Mouse (Mus musculus) ES-E14 (cell line): ENCODE results near the gene F5. TPM values are rescaled to one million over a fixed set of nuclear protein-coding genes. Genes with fewer than 3 reads are reported as not detected.

Source experiments
- DNase-seq: peaks from one replicate; pipeline ENCODE4 v3.0.0-alpha.2; 2013; ENCODE audit warnings: low read depth, low spot score
- H3K27ac ChIP-seq: 2 replicates; pipeline ENCODE4 v1.5.1; 2012; ENCODE audit warnings: low read depth, mild to moderate bottlenecking, low read length, moderate library complexity, mixed read lengths; ENCODE audit not compliant: poor library complexity, insufficient read depth, severe bottlenecking
- H3K36me3 ChIP-seq: 2 replicates; pipeline ENCODE4 v1.6.1; 2012; ENCODE audit warnings: mild to moderate bottlenecking, low read length, moderate library complexity, mixed read lengths; ENCODE audit not compliant: control insufficient read depth, poor library complexity, insufficient read depth, severe bottlenecking
- H3K4me1 ChIP-seq, 2 experiments: fragments of 150-350 bp in 1 of 2; sonication (generic) in 1 of 2; 2 replicates each; pipeline ENCODE4 v1.6.1; 2012; ENCODE audit warnings: low read length in 2 of 2, mild to moderate bottlenecking in 1 of 2, mixed read lengths in 1 of 2; ENCODE audit not compliant: control insufficient read depth in 2 of 2, insufficient read depth in 2 of 2, poor library complexity in 1 of 2
- H3K4me3 ChIP-seq, 2 experiments: fragments of 150-350 bp in 1 of 2; sonication (generic) in 1 of 2; 2 replicates each; pipeline ENCODE4 v1.5.1; 2012; ENCODE audit warnings: low read length in 2 of 2, low read depth in 1 of 2, mild to moderate bottlenecking in 1 of 2, mixed read lengths in 1 of 2; ENCODE audit not compliant: insufficient read depth in 1 of 2, poor library complexity in 1 of 2, severe bottlenecking in 1 of 2
- H3K9ac ChIP-seq: 2 replicates; pipeline ENCODE4 v1.6.1; 2012; ENCODE audit warnings: low read depth, mild to moderate bottlenecking, low read length, mixed read lengths; ENCODE audit not compliant: poor library complexity, insufficient read depth, severe bottlenecking
- H3K9me3 ChIP-seq: fragments of 150-350 bp; sonication (generic); 2 replicates; pipeline ENCODE4 v1.6.1; 2012; ENCODE audit warnings: low read depth, mild to moderate bottlenecking, low read length; ENCODE audit not compliant: control insufficient read depth, insufficient read depth
- CHD2 ChIP-seq: IDR thresholded peaks from 2 replicates; pipeline ENCODE4 v1.6.1; 2014; ENCODE audit warnings: mild to moderate bottlenecking, low read depth, low read length, inconsistent platforms
- HCFC1 ChIP-seq: IDR thresholded peaks from 2 replicates; pipeline ENCODE4 v1.6.1; 2012; ENCODE audit warnings: low read length, inconsistent platforms, borderline replicate concordance; ENCODE audit not compliant: insufficient read depth
- MAFK ChIP-seq: IDR thresholded peaks from 2 replicates; pipeline ENCODE4 v1.6.1; 2014; ENCODE audit warnings: mild to moderate bottlenecking, low read depth, low read length, inconsistent platforms; ENCODE audit not compliant: insufficient read depth
- ZC3H11A ChIP-seq: IDR thresholded peaks from 2 replicates; pipeline ENCODE4 v1.6.1; 2012; ENCODE audit warnings: low read depth, mild to moderate bottlenecking, inconsistent platforms, low read length, borderline replicate concordance
- ZNF384 ChIP-seq: IDR thresholded peaks from 2 replicates; pipeline ENCODE4 v1.6.1; 2012; ENCODE audit warnings: low read depth, low read length, inconsistent platforms
- in situ Hi-C, 2 experiments: fragments of 600-800 bp; cut with MboI; formaldehyde crosslinking; loops; one replicate each; pipeline ENCODE4 v1.15.1; 2025; ENCODE audit warnings: low sequenced_read_pairs in 2 of 2, inconsistent platforms in 1 of 2; ENCODE audit not compliant: unreplicated experiment in 2 of 2
- total RNA-seq: library from RNA; depleted of rRNA; stranded (reverse); fragments of 300-350 nt; gene quantifications from 2 replicates; pipeline ENCODE4 v1.2.3, GENCODE M21; 2012

Gene F5
- total RNA-seq, 1 experiment = 0.76 TPM

- Histone ChIP-seq H3K4me1 (no peaks in the 10 kb centered on the region), H3K27ac (no peak overlapping the region), H3K9ac (no peak overlapping the region), H3K4me3 (no peak overlapping the region), H3K9me3 (no peaks in the 10 kb centered on the region), H3K36me3 (no peaks in the 10 kb centered on the region)
- TF ChIP-seq CHD2 = no peak
- no peak for TF ChIP-seq ZC3H11A
- TF ChIP-seq HCFC1 = no peak
- TF ChIP-seq ZNF384 = no peak
- TF ChIP-seq MAFK = no peak
- in situ Hi-C loops = no loop called here
- no peak for DNase-seq
These were observed 81.8 kb downstream of the F5 start for GRCm38 (mm10) chr1:164233447-164233846.

- Histone ChIP-seq H3K9me3 (no peaks in the 10 kb centered on the region), H3K9ac (no peak overlapping the region), H3K4me1 (no peaks in the 10 kb centered on the region), H3K27ac (no peak overlapping the region), H3K4me3 (no peak overlapping the region), H3K36me3 (no peaks in the 10 kb centered on the region)
- no peak for TF ChIP-seq ZNF384
- TF ChIP-seq MAFK = no peak
- no peak for TF ChIP-seq CHD2
- no peak for TF ChIP-seq ZC3H11A
- TF ChIP-seq HCFC1 = no peak
- in situ Hi-C loops = no loop called here
- no peak for DNase-seq
These were observed 83.4 kb downstream of the F5 start for GRCm38 (mm10) chr1:164235078-164235477.

GRCm38 (mm10) chr1:164236078-164236477, 84.4 kb downstream of the F5 start:
- Histone ChIP-seq H3K36me3 (no peaks in the 10 kb centered on the region), H3K9me3 (no peaks in the 10 kb centered on the region), H3K9ac (no peak overlapping the region), H3K4me3 (no peak overlapping the region), H3K27ac (no peak overlapping the region), H3K4me1 (no peaks in the 10 kb centered on the region)
- DNase-seq = no peak
- in situ Hi-C loops = no loop called here
- TF ChIP-seq HCFC1 = no peak
- TF ChIP-seq ZC3H11A = no peak
- TF ChIP-seq ZNF384 = no peak
- TF ChIP-seq CHD2 = no peak
- TF ChIP-seq MAFK = no peak

- Histone ChIP-seq H3K4me3 (no peak overlapping the region), H3K9me3 (no peaks in the 10 kb centered on the region), H3K4me1 (no peaks in the 10 kb centered on the region), H3K9ac (no peak overlapping the region), H3K27ac (no peak overlapping the region), H3K36me3 (no peaks in the 10 kb centered on the region)
- TF ChIP-seq ZNF384 = no peak
- TF ChIP-seq CHD2 = no peak
- TF ChIP-seq MAFK = peak; percentile 97
- in situ Hi-C loops = no loop called here
- DNase-seq = no peak
These were observed 89.9 kb downstream of the F5 start for GRCm38 (mm10) chr1:164241494-164241893.

- TF ChIP-seq HCFC1 (no peak), CHD2 (no peak), ZNF384 (no peak), ZC3H11A (no peak), MAFK (no peak)
- Histone ChIP-seq H3K27ac (no peak overlapping the region), H3K4me1 (no peaks in the 10 kb centered on the region; a peak in 1 of 4 replicates), H3K36me3 (no peaks in the 10 kb centered on the region), H3K9ac (no peak overlapping the region), H3K4me3 (no peak overlapping the region), H3K9me3 (no peaks in the 10 kb centered on the region)
- in situ Hi-C loops = no loop called here
- DNase-seq = no peak
These were observed 91.2 kb downstream of the F5 start for GRCm38 (mm10) chr1:164242809-164243208.
